Mouse (Mus musculus) lung, adult 18-20 months (tissue): ENCODE measurements around the gene Btd.

Experiments used
- DNase-seq, 2 experiments: peaks; one replicate each; pipeline ENCODE4 v3.0.0; 2022; ENCODE audit warnings: mixed read lengths in 2 of 2

The Btd gene

GRCm38 (mm10) chr14:31647991-31648390, 7.2 kb downstream of the Btd start:
- no peak for DNase-seq

DNA sequence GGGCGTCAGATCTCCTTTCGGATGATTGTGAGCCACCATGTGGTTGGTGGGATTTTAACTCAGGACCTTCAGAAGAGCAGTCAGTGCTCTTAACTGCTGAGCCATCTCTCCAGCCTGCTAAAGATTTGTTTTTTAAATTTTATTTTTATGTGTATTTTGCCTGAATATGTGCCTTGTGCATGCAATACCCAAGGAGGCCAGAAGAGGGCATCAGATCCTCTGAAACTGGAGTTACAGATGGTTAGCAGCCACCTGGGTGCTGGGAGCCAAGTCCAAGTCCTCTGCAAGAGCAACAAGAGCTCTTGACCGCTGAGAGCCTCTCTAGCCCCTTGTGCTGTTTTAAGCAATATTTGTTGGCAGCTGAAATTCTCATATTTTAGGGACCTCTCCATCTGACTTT, 9.5 kb downstream of the Btd start:
- DNase-seq, result no peak

DNA sequence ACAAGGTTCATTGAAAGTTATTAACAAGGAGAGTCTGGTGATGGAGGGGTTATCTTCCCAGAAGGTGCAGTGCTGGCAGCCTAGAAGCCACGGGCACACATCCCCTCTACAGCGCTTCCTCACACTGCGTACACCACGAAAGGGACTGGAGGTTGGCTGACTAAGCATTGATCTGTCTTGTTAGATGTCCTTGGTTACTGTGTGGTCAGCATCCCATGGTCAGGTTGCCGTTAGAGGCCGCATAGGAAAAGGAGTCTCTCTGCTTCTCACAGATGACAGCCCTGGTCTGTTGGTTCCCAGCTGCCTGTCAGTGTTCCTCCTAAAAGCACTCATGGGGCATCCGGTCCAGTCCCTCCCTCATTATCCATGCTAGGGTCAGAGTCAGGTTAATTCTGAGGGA, 10.4 kb downstream of the Btd start:
- DNase-seq, result no peak

GRCm38 (mm10) chr14:31652106-31652505, 11.3 kb downstream of the Btd start:
- DNase-seq, result no peak

DNA sequence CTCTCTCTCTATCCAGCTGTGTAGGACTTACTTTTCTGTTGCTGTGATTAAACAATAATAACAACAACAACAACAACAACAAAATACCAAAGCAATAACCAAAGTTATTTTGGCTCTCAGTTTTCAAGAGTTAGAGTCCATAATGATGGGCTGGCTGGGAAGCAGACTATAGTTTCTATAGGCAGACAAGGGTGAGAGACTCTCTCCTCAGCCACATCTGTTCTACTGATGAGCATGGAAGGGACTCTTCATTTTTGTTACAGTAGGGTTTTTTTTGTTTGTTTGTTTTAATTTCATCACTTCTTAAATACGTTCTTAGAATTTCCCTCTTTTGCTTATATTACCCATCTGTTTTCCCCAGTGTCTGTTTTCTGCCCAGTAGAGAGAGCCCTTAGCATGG, 11.8 kb downstream of the Btd start:
- no peak for DNase-seq

GRCm38 (mm10) chr14:31653101-31653875, 12.5 kb downstream of the Btd start:
- no peak for DNase-seq

GRCm38 (mm10) chr14:31654816-31655215, 14.0 kb downstream of the Btd start:
- no peak for DNase-seq

GRCm38 (mm10) chr14:31655406-31655805, 14.6 kb downstream of the Btd start:
- DNase-seq, result no peak

GRCm38 (mm10) chr14:31656386-31656785, 15.6 kb downstream of the Btd start:
- DNase-seq, result no peak

DNA sequence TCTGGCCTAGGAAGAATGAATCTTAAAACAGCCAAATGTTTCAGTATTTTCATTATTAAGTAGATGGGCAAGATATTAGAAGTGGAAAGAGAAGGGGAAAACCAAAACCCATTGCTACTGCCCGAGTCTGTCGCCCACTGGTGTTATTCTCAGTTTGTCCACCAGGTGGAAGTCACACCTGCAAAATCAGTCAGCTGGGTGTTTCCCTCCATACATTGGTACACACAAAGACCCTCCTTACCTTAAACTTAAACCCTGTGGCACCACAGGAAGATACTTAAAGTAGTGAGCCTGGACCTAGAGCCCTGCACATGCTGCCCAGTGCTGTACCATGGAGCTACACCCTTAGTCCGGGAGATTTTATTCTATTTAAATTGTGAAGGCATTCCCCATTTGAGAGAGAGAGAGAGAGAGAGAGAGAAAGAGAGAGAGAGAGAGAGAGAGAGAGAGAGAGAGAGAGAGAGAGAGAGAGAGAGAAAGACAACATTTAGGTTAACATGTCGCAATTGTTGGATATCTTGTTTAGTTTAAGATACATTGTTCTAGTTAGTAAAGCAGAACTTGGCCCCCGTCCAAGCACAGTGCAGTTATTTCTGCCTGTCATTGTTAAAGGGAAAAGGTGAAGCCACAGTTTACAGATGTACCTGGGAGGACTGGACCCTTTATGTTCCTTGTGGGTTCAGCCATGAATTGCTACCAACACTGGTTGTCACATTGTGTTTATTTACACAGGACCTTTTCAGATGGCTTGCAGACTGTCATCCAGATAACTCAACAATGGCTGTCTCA, 16.2 kb downstream of the Btd start:
- peak; percentile 54 to 67 for DNase-seq

- DNase-seq, result no peak
Observed at GRCm38 (mm10) chr14:31658126-31658680, 17.4 kb downstream of the Btd start.

GRCm38 (mm10) chr14:31659501-31660181, 18.8 kb downstream of the Btd start:
- no peak for DNase-seq

- DNase-seq, result no peak
Observed at GRCm38 (mm10) chr14:31660312-31661093, 19.7 kb downstream of the Btd start.

DNA sequence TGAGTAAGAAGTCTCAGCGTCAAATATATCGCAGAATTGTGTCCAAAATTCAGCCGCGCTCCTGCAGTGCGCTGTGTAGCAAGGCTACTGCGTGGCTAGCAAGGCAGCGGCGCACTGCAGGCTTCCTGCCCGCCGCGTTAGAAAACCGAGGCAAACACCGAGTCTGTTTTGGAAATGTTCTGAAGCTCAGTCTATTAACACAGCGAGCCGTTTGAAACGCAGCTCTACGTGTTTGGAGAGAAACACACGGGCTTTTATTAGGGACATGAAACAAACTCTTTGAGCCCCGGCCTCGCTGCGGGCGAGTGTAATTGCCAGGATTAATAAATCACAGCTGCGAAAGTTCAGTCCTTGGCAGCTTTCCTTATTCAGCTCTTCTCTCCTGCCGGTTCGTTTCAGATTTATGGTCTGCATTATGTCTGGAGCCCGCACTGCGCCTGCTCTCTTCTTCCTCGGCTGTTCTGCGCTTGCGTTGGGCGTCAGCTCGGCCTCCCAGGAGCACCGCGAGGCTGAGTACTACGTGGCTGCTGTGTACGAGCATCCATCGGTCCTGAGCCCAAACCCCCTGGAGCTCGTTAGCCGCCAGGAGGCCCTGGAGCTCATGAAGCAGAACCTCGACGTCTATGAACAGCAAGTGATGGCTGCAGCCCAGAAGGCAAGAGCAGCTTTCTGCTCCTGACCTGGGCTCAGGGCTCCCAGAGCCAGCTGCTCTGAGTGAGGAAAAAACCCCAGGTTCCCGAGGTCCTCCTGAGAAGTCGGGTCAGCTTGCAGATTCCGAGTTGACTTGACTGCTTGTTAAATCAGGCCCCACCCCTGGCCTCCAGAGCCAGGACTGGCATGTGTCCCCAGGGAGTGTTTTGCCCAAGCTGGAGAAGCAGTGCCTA, 21.1 kb downstream of the Btd start:
- DNase-seq, result peak; percentile 88 to 90

GRCm38 (mm10) chr14:31662555-31663211, 21.9 kb downstream of the Btd start:
- peak; percentile 76 to 77 for DNase-seq

DNA sequence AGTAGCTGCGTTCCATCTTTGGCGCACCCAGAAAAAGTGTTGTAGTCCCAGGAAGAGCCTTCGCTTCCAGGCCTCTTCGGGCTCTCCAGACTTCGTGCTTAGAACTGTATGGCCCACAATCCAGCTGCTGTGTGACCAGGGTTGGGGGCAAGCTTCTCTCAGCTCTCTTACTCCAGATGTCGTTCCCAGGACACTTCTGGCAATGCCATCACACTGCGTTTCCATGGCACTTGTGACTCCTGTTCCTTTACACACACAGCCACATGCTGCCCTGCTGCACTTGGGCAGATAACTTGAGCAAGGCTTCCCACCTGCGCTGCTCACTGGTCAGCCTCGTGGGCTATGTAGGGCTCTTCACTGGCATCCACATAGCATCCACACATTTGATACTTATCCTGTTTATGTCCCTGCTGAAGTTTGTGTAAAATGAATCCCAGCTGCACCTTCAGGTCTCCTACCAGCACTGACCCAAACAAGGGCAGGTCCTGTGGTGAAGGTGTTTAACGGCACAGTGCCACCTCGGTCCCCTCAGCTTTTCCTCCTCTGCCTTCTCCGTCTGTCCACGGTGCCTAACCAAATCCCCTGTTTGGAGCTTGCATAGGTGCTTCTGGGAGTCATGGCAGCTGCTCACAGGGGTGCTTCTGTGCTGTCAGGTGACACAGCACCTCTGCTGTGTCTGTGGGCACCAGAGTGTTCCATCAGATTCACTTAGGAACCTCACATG, 22.7 kb downstream of the Btd start:
- DNase-seq, result no peak

GRCm38 (mm10) chr14:31664100-31664902, 23.5 kb downstream of the Btd start:
- no peak for DNase-seq

- DNase-seq, result no peak
Observed at GRCm38 (mm10) chr14:31664903-31665565, 24.2 kb downstream of the Btd start.

DNA sequence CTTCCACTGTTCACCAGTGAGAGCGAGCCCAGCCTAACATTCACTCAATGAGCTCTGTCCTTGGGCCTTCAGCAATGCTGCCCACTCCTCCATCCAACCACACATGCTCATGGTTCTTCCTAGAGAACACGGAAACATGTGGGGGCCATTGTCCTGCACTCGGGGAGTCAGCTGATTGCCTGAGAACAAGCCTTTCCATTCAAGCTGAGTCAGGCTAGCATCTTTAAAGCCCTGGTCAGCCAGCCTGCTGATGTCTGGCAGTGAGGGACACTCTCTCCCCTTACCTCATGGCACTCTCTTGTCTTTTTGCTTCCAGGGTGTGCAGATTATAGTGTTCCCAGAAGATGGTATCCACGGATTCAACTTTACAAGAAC, 24.7 kb downstream of the Btd start:
- DNase-seq, result no peak
